Mouse (Mus musculus) heart, embryonic 10.5 days (tissue): Measurements from ENCODE around the gene Wdr66. TPM values are rescaled to one million over a fixed set of nuclear protein-coding genes. Genes with fewer than 3 reads are reported as not detected.
"Not testable (repeated sequence)": the region's sequence is repeated elsewhere in the genome, so short reads cannot be mapped to it uniquely, and the experiment has no call there.

Experiments
- DNase-seq: peaks from one replicate; pipeline ENCODE4 v3.0.0-alpha.2; 2017; ENCODE audit warnings: low spot score
- H3K27ac ChIP-seq: fragments of 300-500 bp; sonication (generic); 2 replicates; pipeline ENCODE4 v1.5.1; 2016; ENCODE audit warnings: mild to moderate bottlenecking
- H3K27me3 ChIP-seq: fragments of 300-500 bp; sonication (generic); 2 replicates; pipeline ENCODE4 v1.6.1; 2016; ENCODE audit warnings: mild to moderate bottlenecking; ENCODE audit not compliant: poor library complexity, insufficient read depth, severe bottlenecking
- H3K36me3 ChIP-seq: fragments of 300-500 bp; sonication (generic); 2 replicates; pipeline ENCODE4 v1.6.1; 2016; ENCODE audit warnings: mild to moderate bottlenecking, moderate library complexity
- H3K4me1 ChIP-seq: fragments of 300-500 bp; sonication (generic); 2 replicates; pipeline ENCODE4 v1.6.1; 2016; ENCODE audit warnings: mild to moderate bottlenecking
- H3K4me3 ChIP-seq: fragments of 300-500 bp; sonication (generic); 2 replicates; pipeline ENCODE4 v1.5.1; 2016; ENCODE audit warnings: mild to moderate bottlenecking, moderate library complexity
- H3K9me3 ChIP-seq: fragments of 300-500 bp; sonication (generic); 2 replicates; pipeline ENCODE4 v1.6.1; 2016; ENCODE audit warnings: mild to moderate bottlenecking, moderate library complexity
- WGBS: fragments of 180-500 bp; shearing (Covaris S2); methylation state at CpG from one replicate; pipeline ENCODE4 v1.1.7; 2016; 5-methylcytosine and 5-hydroxymethylcytosine counted together
- polyA plus RNA-seq: library from polyadenylated mRNA; unstranded; fragments of >200 nt; fragmentation: Nextera tagmentation; extraction: Ambion mirVana; gene quantifications from 2 replicates; pipeline ENCODE4 v1.2.1, GENCODE M21; 2016

Gene Wdr66
- 0.53 and 0.79 TPM in 2 replicates for polyA plus RNA-seq

GRCm38 (mm10) chr5:123251834-123252233, at the start of gene Wdr66:
Gene Wdr66 (plus strand): TSS chr5:123252102.
- Histone ChIP-seq H3K4me3 (peak within 1 kb of the TSS; percentile 38), H3K27me3 (peaks cover 12% of the 10 kb centered on the region), H3K36me3 (peaks cover 15% of the 10 kb centered on the region), H3K4me1 (peaks cover 5% of the 10 kb centered on the region; the same call in 1 of the 2 replicates), H3K9me3 (no peaks in the 10 kb centered on the region), H3K27ac (no peak within 1 kb of the TSS)
- WGBS: 2% methylated on average over 18 of the region's 18 CpGs
- peak; percentile 95 for DNase-seq

- H3K9me3 ChIP-seq, H3K27me3 ChIP-seq, H3K4me1 ChIP-seq, H3K4me3 ChIP-seq, H3K36me3 ChIP-seq, H3K27ac ChIP-seq: not testable (repeated sequence)
- WGBS: 47% methylated on average over 4 of the region's 4 CpGs
- peak; percentile 31 for DNase-seq
Measured at GRCm38 (mm10) chr5:123202771-123203170, 49.1 kb upstream of the Wdr66 start.

GRCm38 (mm10) chr5:123203591-123203990, 48.3 kb upstream of the Wdr66 start:
- H3K36me3 ChIP-seq, H3K9me3 ChIP-seq, H3K4me1 ChIP-seq, H3K4me3 ChIP-seq, H3K27ac ChIP-seq, H3K27me3 ChIP-seq: not testable (repeated sequence)
- peak; percentile 24 for DNase-seq
- WGBS: 81% methylated on average over 7 of the region's 7 CpGs

GRCm38 (mm10) chr5:123222346-123223050, 29.4 kb upstream of the Wdr66 start:
- H3K27me3 ChIP-seq, DNase-seq, H3K4me1 ChIP-seq, H3K27ac ChIP-seq, H3K4me3 ChIP-seq, H3K36me3 ChIP-seq, H3K9me3 ChIP-seq: not testable (repeated sequence)
- 70% methylated on average over 4 of the region's 5 CpGs for WGBS

GRCm38 (mm10) chr5:123223051-123223410, 28.9 kb upstream of the Wdr66 start:
- 74% methylated on average over 4 of the region's 4 CpGs for WGBS
- Histone ChIP-seq H3K36me3 (no peaks in the 10 kb centered on the region), H3K4me1 (no peaks in the 10 kb centered on the region), H3K27me3 (no peaks in the 10 kb centered on the region), H3K9me3 (peaks cover 4% of the 10 kb centered on the region; the same call in 1 of the 2 replicates), H3K27ac (no peak overlapping the region), H3K4me3 (no peak overlapping the region)
- DNase-seq: peak; percentile 30

- DNase-seq: peak; percentile 25
- 49% methylated on average over 6 of the region's 6 CpGs for WGBS
- not testable (repeated sequence) for H3K27ac ChIP-seq
Measured at GRCm38 (mm10) chr5:123223861-123224260, 28.0 kb upstream of the Wdr66 start.

GRCm38 (mm10) chr5:123226851-123227250, 25.1 kb upstream of the Wdr66 start:
- 88% methylated on average over 7 of the region's 7 CpGs for WGBS

More at GRCm38 (mm10) chr5:123223861-123224260, 28.0 kb upstream of the Wdr66 start:
- H3K4me1 ChIP-seq, H3K9me3 ChIP-seq, H3K27me3 ChIP-seq, H3K36me3 ChIP-seq, H3K4me3 ChIP-seq: not testable (repeated sequence)

GRCm38 (mm10) chr5:123227762-123228523, 24.0 kb upstream of the Wdr66 start:
- H3K4me3 ChIP-seq: peak overlapping the region; percentile 74
- peaks cover 13% of the 10 kb centered on the region; the same call in 1 of the 2 replicates for H3K36me3 ChIP-seq
- no peaks in the 10 kb centered on the region for H3K27me3 ChIP-seq
- DNase-seq: peak; percentile 97
- H3K27ac ChIP-seq: peak overlapping the region; percentile 86
- 2% methylated on average over 42 of the region's 42 CpGs for WGBS
- no peaks in the 10 kb centered on the region for H3K9me3 ChIP-seq
- peaks cover 4% of the 10 kb centered on the region; the same call in 1 of the 2 replicates for H3K4me1 ChIP-seq

More at GRCm38 (mm10) chr5:123226851-123227250, 25.1 kb upstream of the Wdr66 start:
- no peak overlapping the region for H3K4me3 ChIP-seq
- no peaks in the 10 kb centered on the region for H3K27me3 ChIP-seq
- H3K36me3 ChIP-seq: peaks cover 13% of the 10 kb centered on the region; the same call in 1 of the 2 replicates
- peak; percentile 39 for DNase-seq
- H3K4me1 ChIP-seq: peaks cover 4% of the 10 kb centered on the region; the same call in 1 of the 2 replicates
- H3K9me3 ChIP-seq: no peaks in the 10 kb centered on the region
- H3K27ac ChIP-seq: no peak overlapping the region

- Histone ChIP-seq H3K27me3 (no peaks in the 10 kb centered on the region), H3K9me3 (no peaks in the 10 kb centered on the region), H3K27ac (peak overlapping the region; percentile 86), H3K36me3 (peaks cover 13% of the 10 kb centered on the region; the same call in 1 of the 2 replicates), H3K4me1 (peaks cover 4% of the 10 kb centered on the region; the same call in 1 of the 2 replicates), H3K4me3 (peak overlapping the region; percentile 74)
- peak; percentile 63 for DNase-seq
- 8% methylated on average over 15 of the region's 15 CpGs for WGBS
Measured at GRCm38 (mm10) chr5:123228524-123228922, 23.4 kb upstream of the Wdr66 start.

GRCm38 (mm10) chr5:123229296-123229695, 22.6 kb upstream of the Wdr66 start:
- H3K27me3 ChIP-seq: no peaks in the 10 kb centered on the region
- peaks cover 4% of the 10 kb centered on the region; the same call in 1 of the 2 replicates for H3K4me1 ChIP-seq
- 87% methylated on average over 6 of the region's 6 CpGs for WGBS
- H3K27ac ChIP-seq: no peak overlapping the region
- peak overlapping the region; percentile 74; the same call in 1 of the 2 replicates for H3K4me3 ChIP-seq
- no peaks in the 10 kb centered on the region for H3K9me3 ChIP-seq
- H3K36me3 ChIP-seq: peaks cover 15% of the 10 kb centered on the region; the same call in 1 of the 2 replicates
- DNase-seq: peak; percentile 70

- Histone ChIP-seq H3K4me1 (peaks cover 13% of the 10 kb centered on the region; the same call in 1 of the 2 replicates), H3K27me3 (no peaks in the 10 kb centered on the region), H3K27ac (no peak overlapping the region), H3K4me3 (no peak overlapping the region), H3K36me3 (peaks cover 34% of the 10 kb centered on the region), H3K9me3 (no peaks in the 10 kb centered on the region)
- 90% methylated on average over 2 of the region's 2 CpGs for WGBS
- DNase-seq: no peak
Measured at GRCm38 (mm10) chr5:123232180-123232579, 19.7 kb upstream of the Wdr66 start.

GRCm38 (mm10) chr5:123235731-123236130, 16.2 kb upstream of the Wdr66 start:
- Histone ChIP-seq H3K36me3 (peaks cover 59% of the 10 kb centered on the region), H3K27ac (no peak overlapping the region)
- no peak for DNase-seq

GRCm38 (mm10) chr5:123236426-123236825, 15.5 kb upstream of the Wdr66 start:
- 88% methylated on average over 9 of the region's 9 CpGs for WGBS
- Histone ChIP-seq H3K4me1 (peaks cover 8% of the 10 kb centered on the region; the same call in 1 of the 2 replicates), H3K27me3 (no peaks in the 10 kb centered on the region), H3K36me3 (peaks cover 59% of the 10 kb centered on the region), H3K4me3 (no peak overlapping the region), H3K9me3 (no peaks in the 10 kb centered on the region), H3K27ac (no peak overlapping the region)
- no peak for DNase-seq

More at GRCm38 (mm10) chr5:123235731-123236130, 16.2 kb upstream of the Wdr66 start:
- no peak overlapping the region for H3K4me3 ChIP-seq
- WGBS: 53% methylated on average over 2 of the region's 2 CpGs
- no peaks in the 10 kb centered on the region for H3K27me3 ChIP-seq
- no peaks in the 10 kb centered on the region for H3K9me3 ChIP-seq
- H3K4me1 ChIP-seq: peaks cover 8% of the 10 kb centered on the region; the same call in 1 of the 2 replicates
